Mouse (Mus musculus): ENCODE data around the gene Sorbs1. TPM values are rescaled to one million over a fixed set of nuclear protein-coding genes. Genes with fewer than 3 reads are reported as not detected.
A peak's percentile ranks its signal among the peaks of the same experiment; 100 is the strongest.
"Not testable (repeated sequence)": the region's sequence is repeated elsewhere in the genome, so short reads cannot be mapped to it uniquely, and the experiment has no call there.

Gene Sorbs1
- 39.3 and 49.5 TPM in 2 replicates for polyA plus RNA-seq (2014; fragmentation: Nextera tagmentation; extraction: Ambion mirVana)

GRCm38 (mm10) chr19:40513632-40514078 lies at the start of gene Sorbs1:
TSS of gene Sorbs1 (minus strand) at chr19:40513779.
- no peaks in the 10 kb centered on the region for H3K36me3 ChIP-seq (ENCODE audit: control insufficient read depth, insufficient read depth, low read length)
- H3K27ac ChIP-seq (ENCODE audit: low read depth, low read length) = peak within 1 kb of the TSS; percentile 66; the same call in 1 of the 2 replicates
- peaks cover 16% of the 10 kb centered on the region; the same call in 1 of the 2 replicates for H3K4me1 ChIP-seq (ENCODE audit: control insufficient read depth, insufficient read depth, low read length)
- peak; percentile 98 for ATAC-seq (ENCODE audit: low FRiP score, low TSS enrichment)
- H3K9ac ChIP-seq (ENCODE audit: low read depth, low read length) = peak within 1 kb of the TSS; percentile 71
- no peaks in the 10 kb centered on the region for H3K27me3 ChIP-seq (ENCODE audit: control insufficient read depth, insufficient read depth, low read length)
- H3K4me2 ChIP-seq (replicated peaks; ENCODE audit: low read depth, low read length) = peak within 1 kb of the TSS; percentile 90
- no peaks in the 10 kb centered on the region for H3K9me3 ChIP-seq (ENCODE audit: control insufficient read depth, low read length)
- 1% methylated on average over 48 of the region's 51 CpGs for WGBS
- H3K4me3 ChIP-seq (ENCODE audit: low read length) = peak within 1 kb of the TSS; percentile 63

GRCm38 (mm10) chr19:40561521-40561920 lies 47.9 kb upstream of the Sorbs1 start:
- not testable (repeated sequence) for H3K27ac ChIP-seq (ENCODE audit: low read depth, low read length); H3K4me1 ChIP-seq (ENCODE audit: control insufficient read depth, insufficient read depth, low read length); H3K4me2 ChIP-seq (replicated peaks; ENCODE audit: low read depth, low read length); H3K4me3 ChIP-seq (ENCODE audit: low read length); H3K27me3 ChIP-seq (ENCODE audit: control insufficient read depth, insufficient read depth, low read length); H3K9me3 ChIP-seq (ENCODE audit: control insufficient read depth, low read length); H3K9ac ChIP-seq (ENCODE audit: low read depth, low read length); ATAC-seq (ENCODE audit: low FRiP score, low TSS enrichment)
- WGBS = 68% methylated on average over 12 of the region's 31 CpGs
- H3K36me3 ChIP-seq (ENCODE audit: control insufficient read depth, insufficient read depth, low read length) = peaks cover 61% of the 10 kb centered on the region

GRCm38 (mm10) chr19:40556029-40556428 lies 42.5 kb upstream of the Sorbs1 start:
- Histone ChIP-seq H3K9ac (ENCODE audit: low read depth, low read length) (no peak overlapping the region), H3K27ac (ENCODE audit: low read depth, low read length) (no peak overlapping the region), H3K36me3 (ENCODE audit: control insufficient read depth, insufficient read depth, low read length) (peaks cover 44% of the 10 kb centered on the region), H3K4me1 (ENCODE audit: control insufficient read depth, insufficient read depth, low read length) (no peaks in the 10 kb centered on the region), H3K27me3 (ENCODE audit: control insufficient read depth, insufficient read depth, low read length) (no peaks in the 10 kb centered on the region), H3K4me2 (replicated peaks; ENCODE audit: low read depth, low read length) (no peak overlapping the region), H3K4me3 (ENCODE audit: low read length) (no peak overlapping the region), H3K9me3 (ENCODE audit: control insufficient read depth, low read length) (0 out of 2 replicates have a peak, but pooled peaks cover 3% of the 10 kb centered on the region)
- WGBS = 33% methylated on average over 7 of the region's 7 CpGs
- peak; percentile 69 for ATAC-seq (ENCODE audit: low FRiP score, low TSS enrichment)

- Histone ChIP-seq H3K4me1 (ENCODE audit: control insufficient read depth, insufficient read depth, low read length) (no peaks in the 10 kb centered on the region), H3K27me3 (ENCODE audit: control insufficient read depth, insufficient read depth, low read length) (no peaks in the 10 kb centered on the region), H3K27ac (ENCODE audit: low read depth, low read length) (no peak overlapping the region), H3K4me2 (replicated peaks; ENCODE audit: low read depth, low read length) (no peak overlapping the region), H3K9ac (ENCODE audit: low read depth, low read length) (no peak overlapping the region), H3K36me3 (ENCODE audit: control insufficient read depth, insufficient read depth, low read length) (peaks cover 53% of the 10 kb centered on the region), H3K9me3 (ENCODE audit: control insufficient read depth, low read length) (0 out of 2 replicates have a peak, but pooled peaks cover 3% of the 10 kb centered on the region), H3K4me3 (ENCODE audit: low read length) (no peak overlapping the region)
- no peak for ATAC-seq (ENCODE audit: low FRiP score, low TSS enrichment)
- WGBS = 96% methylated on average over 8 of the region's 8 CpGs
These were observed 41.6 kb upstream of the Sorbs1 start for GRCm38 (mm10) chr19:40555136-40555535.

GRCm38 (mm10) chr19:40554343-40554742 lies 40.8 kb upstream of the Sorbs1 start:
- Histone ChIP-seq H3K27ac (ENCODE audit: low read depth, low read length) (no peak overlapping the region), H3K4me3 (ENCODE audit: low read length) (no peak overlapping the region), H3K4me2 (replicated peaks; ENCODE audit: low read depth, low read length) (no peak overlapping the region), H3K9me3 (ENCODE audit: control insufficient read depth, low read length) (0 out of 2 replicates have a peak, but pooled peaks cover 3% of the 10 kb centered on the region), H3K36me3 (ENCODE audit: control insufficient read depth, insufficient read depth, low read length) (peaks cover 53% of the 10 kb centered on the region), H3K9ac (ENCODE audit: low read depth, low read length) (no peak overlapping the region), H3K27me3 (ENCODE audit: control insufficient read depth, insufficient read depth, low read length) (no peaks in the 10 kb centered on the region), H3K4me1 (ENCODE audit: control insufficient read depth, insufficient read depth, low read length) (0 out of 2 replicates have a peak, but pooled peaks cover 1% of the 10 kb centered on the region)
- 0 out of 2 replicates have a peak, but pooled peaks have one; percentile 17 for ATAC-seq (ENCODE audit: low FRiP score, low TSS enrichment)
- WGBS = 67% methylated on average over 11 of the region's 11 CpGs

GRCm38 (mm10) chr19:40553849-40554248 lies 40.3 kb upstream of the Sorbs1 start:
- H3K36me3 ChIP-seq (ENCODE audit: control insufficient read depth, insufficient read depth, low read length) = peaks cover 53% of the 10 kb centered on the region
- H3K4me3 ChIP-seq (ENCODE audit: low read length) = no peak overlapping the region
- no peak overlapping the region for H3K4me2 ChIP-seq (replicated peaks; ENCODE audit: low read depth, low read length)
- H3K4me1 ChIP-seq (ENCODE audit: control insufficient read depth, insufficient read depth, low read length) = 0 out of 2 replicates have a peak, but pooled peaks cover 3% of the 10 kb centered on the region
- no peak for ATAC-seq (ENCODE audit: low FRiP score, low TSS enrichment)
- H3K9ac ChIP-seq (ENCODE audit: low read depth, low read length) = no peak overlapping the region
- H3K27me3 ChIP-seq (ENCODE audit: control insufficient read depth, insufficient read depth, low read length) = no peaks in the 10 kb centered on the region
- no peak overlapping the region for H3K27ac ChIP-seq (ENCODE audit: low read depth, low read length)
- WGBS = 68% methylated on average over 6 of the region's 6 CpGs
- H3K9me3 ChIP-seq (ENCODE audit: control insufficient read depth, low read length) = 0 out of 2 replicates have a peak, but pooled peaks cover 3% of the 10 kb centered on the region

DNA sequence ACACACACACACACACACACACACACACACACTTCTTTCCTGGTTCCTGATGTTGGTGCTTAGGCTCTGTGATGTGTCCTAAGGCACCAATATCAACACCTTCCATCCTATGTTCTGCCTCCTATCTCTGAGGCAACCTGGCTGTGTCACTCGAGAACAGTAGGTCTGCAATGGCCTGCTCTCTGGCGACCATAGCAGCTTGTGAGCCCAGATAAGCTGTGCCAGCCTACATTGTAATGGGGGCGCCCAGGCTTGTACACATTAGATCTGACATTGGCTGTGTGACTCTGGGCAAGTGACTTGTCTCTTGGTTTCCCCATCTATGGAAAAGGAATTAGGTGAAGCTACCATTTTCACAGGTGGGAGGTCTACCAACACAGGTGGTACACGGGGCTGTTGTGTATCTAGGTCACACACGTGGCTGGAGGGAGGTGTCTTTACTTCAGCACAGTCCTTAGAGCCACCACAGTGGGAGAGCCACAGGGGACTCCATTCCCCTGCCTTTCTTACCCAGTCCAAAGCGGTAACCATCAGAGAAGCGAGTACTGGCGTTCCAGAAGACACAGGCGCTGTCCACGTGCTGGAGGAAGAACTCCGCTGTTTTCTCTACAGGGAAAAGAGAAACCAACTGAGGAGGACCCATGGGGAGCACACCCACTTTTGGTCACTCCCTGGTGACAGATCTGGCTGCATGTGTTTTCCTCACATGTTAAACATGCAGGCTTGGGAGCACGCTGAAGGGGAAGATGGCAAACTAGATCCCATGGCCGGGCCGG lies 39.6 kb upstream of the Sorbs1 start:
- Histone ChIP-seq H3K36me3 (ENCODE audit: control insufficient read depth, insufficient read depth, low read length) (peaks cover 53% of the 10 kb centered on the region), H3K4me3 (ENCODE audit: low read length) (no peak overlapping the region), H3K9me3 (ENCODE audit: control insufficient read depth, low read length) (0 out of 2 replicates have a peak, but pooled peaks cover 3% of the 10 kb centered on the region), H3K27ac (ENCODE audit: low read depth, low read length) (no peak overlapping the region), H3K4me1 (ENCODE audit: control insufficient read depth, insufficient read depth, low read length) (0 out of 2 replicates have a peak, but pooled peaks cover 3% of the 10 kb centered on the region), H3K27me3 (ENCODE audit: control insufficient read depth, insufficient read depth, low read length) (no peaks in the 10 kb centered on the region), H3K4me2 (replicated peaks; ENCODE audit: low read depth, low read length) (no peak overlapping the region), H3K9ac (ENCODE audit: low read depth, low read length) (no peak overlapping the region)
- 76% methylated on average over 14 of the region's 14 CpGs for WGBS
- no peak for ATAC-seq (ENCODE audit: low FRiP score, low TSS enrichment)

DNA sequence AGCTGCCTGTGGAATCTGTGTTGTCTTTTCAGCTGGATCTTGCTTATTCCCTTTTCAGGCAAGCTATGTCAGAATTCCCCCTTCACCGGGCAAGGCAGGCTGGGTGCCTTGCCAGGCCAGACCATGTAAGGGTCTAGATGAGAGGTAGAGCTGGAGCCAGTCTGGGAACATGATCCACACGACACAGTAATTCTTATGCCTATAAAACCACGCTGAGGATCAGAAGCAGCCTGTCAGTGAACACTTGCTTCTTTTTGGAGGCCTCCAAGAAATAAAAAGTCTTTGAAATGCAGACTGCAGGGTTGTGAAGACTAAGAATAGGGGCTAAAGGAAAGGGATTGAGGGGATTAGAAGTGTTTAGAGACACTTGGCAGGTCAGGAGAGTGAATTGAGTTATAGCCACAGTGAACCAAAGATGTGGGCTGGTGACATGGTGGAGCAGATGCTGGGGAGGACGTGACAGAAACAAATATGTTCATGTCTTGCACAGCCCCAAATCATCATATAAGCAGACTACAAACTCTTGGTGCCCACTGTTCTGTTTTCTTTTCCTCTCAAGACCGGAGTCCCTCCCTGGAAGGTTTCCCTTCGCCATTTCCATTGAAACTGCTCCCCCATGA lies 36.0 kb upstream of the Sorbs1 start:
- no peak overlapping the region for H3K4me2 ChIP-seq (replicated peaks; ENCODE audit: low read depth, low read length)
- H3K9ac ChIP-seq (ENCODE audit: low read depth, low read length) = no peak overlapping the region; the same call in 1 of the 2 replicates
- H3K9me3 ChIP-seq (ENCODE audit: control insufficient read depth, low read length) = no peaks in the 10 kb centered on the region
- ATAC-seq (ENCODE audit: low FRiP score, low TSS enrichment) = no peak
- no peak overlapping the region for H3K4me3 ChIP-seq (ENCODE audit: low read length)
- H3K4me1 ChIP-seq (ENCODE audit: control insufficient read depth, insufficient read depth, low read length) = 0 out of 2 replicates have a peak, but pooled peaks cover 3% of the 10 kb centered on the region
- peaks cover 29% of the 10 kb centered on the region for H3K36me3 ChIP-seq (ENCODE audit: control insufficient read depth, insufficient read depth, low read length)
- H3K27me3 ChIP-seq (ENCODE audit: control insufficient read depth, insufficient read depth, low read length) = no peaks in the 10 kb centered on the region
- WGBS = 36% methylated on average over 6 of the region's 6 CpGs
- H3K27ac ChIP-seq (ENCODE audit: low read depth, low read length) = peak overlapping the region; percentile 39; the same call in 1 of the 2 replicates
